Mouse (Mus musculus) A20 (cell line): Measurements from ENCODE around the gene Wdfy4.
A peak's percentile ranks its signal among the peaks of the same experiment; 100 is the strongest.

ENCODE experiments used
- DNase-seq: peaks from one replicate; pipeline ENCODE4 v3.0.0-alpha.2; 2011; ENCODE audit warnings: low read depth, low spot score

The Wdfy4 gene

GRCm38 (mm10) chr14:32986659-32987058 lies 198.6 kb downstream of the Wdfy4 start:
- no peak for DNase-seq

- DNase-seq = no peak
Measured at GRCm38 (mm10) chr14:32984176-32984738, 201.1 kb downstream of the Wdfy4 start.

GRCm38 (mm10) chr14:32970700-32971099 lies 214.6 kb downstream of the Wdfy4 start:
- no peak for DNase-seq

- no peak for DNase-seq
Measured at GRCm38 (mm10) chr14:32964742-32965141, 220.6 kb downstream of the Wdfy4 start.

- DNase-seq = peak; percentile 54
Measured at GRCm38 (mm10) chr14:32960481-32960880, 224.8 kb downstream of the Wdfy4 start.

- DNase-seq = no peak
Measured at GRCm38 (mm10) chr14:32958671-32959070, 226.6 kb downstream of the Wdfy4 start.

GRCm38 (mm10) chr14:32956486-32956885 lies 228.8 kb downstream of the Wdfy4 start:
- no peak for DNase-seq

GRCm38 (mm10) chr14:32950312-32951301 lies 234.7 kb downstream of the Wdfy4 start:
- DNase-seq = no peak

- no peak for DNase-seq
Measured at GRCm38 (mm10) chr14:32947512-32947911, 237.8 kb downstream of the Wdfy4 start.

GRCm38 (mm10) chr14:32939217-32939616 lies 246.1 kb downstream of the Wdfy4 start:
- no peak for DNase-seq

- no peak for DNase-seq
Measured at GRCm38 (mm10) chr14:32934064-32934463, 251.2 kb downstream of the Wdfy4 start.

- no peak for DNase-seq
Measured at GRCm38 (mm10) chr14:32932220-32932619, 253.1 kb downstream of the Wdfy4 start.

- DNase-seq = no peak
Measured at GRCm38 (mm10) chr14:32931709-32932108, 253.6 kb downstream of the Wdfy4 start.

- DNase-seq = no peak
Measured at GRCm38 (mm10) chr14:32923871-32924270, 261.4 kb downstream of the Wdfy4 start.

GRCm38 (mm10) chr14:32917919-32918318 lies 267.4 kb downstream of the Wdfy4 start:
- no peak for DNase-seq

GRCm38 (mm10) chr14:32915360-32915759 lies 269.9 kb downstream of the Wdfy4 start:
- DNase-seq = no peak

GRCm38 (mm10) chr14:32911187-32911586 lies 274.1 kb downstream of the Wdfy4 start:
- no peak for DNase-seq
